9 mouse cellular contexts compared by ENCODE assay signal in genomic region chr5:53266181-53266580, GRCm38 (mm10). TPM values are rescaled to one million over a fixed set of nuclear protein-coding genes. Genes with fewer than 3 reads are reported as not detected.
DNase-seq lines count a peak whose midpoint lies in the region; ATAC-seq and TF ChIP-seq lines count a peak whose summit lies in the region.
"Had no signal": no experiment of that assay in that cellular context is flagged by ENCODE, and none has a peak within 500 bp of the region (broad histone marks: within the 10 kb centered on the region; RNA-seq: fewer than 3 reads in every experiment).

No protein-coding gene starts in this region.

- H3K36me3 ChIP-seq in forebrain, embryonic 13.5 days (ENCODE audit: poor library complexity, severe bottlenecking) = no peaks in the 10 kb centered on the region
- H3K36me3 ChIP-seq in forebrain, postnatal 0 days (ENCODE audit: insufficient read depth) = no peaks in the 10 kb centered on the region
- peaks cover 22% of the 10 kb centered on the region for H3K36me3 ChIP-seq in E14TG2a.4 (ENCODE audit: insufficient read depth, low read length)
- no peaks in the 10 kb centered on the region; the same call in 1 of the 2 replicates for H3K36me3 ChIP-seq in liver, postnatal 0 days (replicated peaks; ENCODE audit: insufficient read depth, low read length)

- TF ChIP-seq EP300 in liver, postnatal 0 days (IDR thresholded peaks at IDR 0.05; ENCODE audit: low read depth) = no peak

- H3K4me2 ChIP-seq in forebrain, embryonic 13.5 days = peak overlapping the region; percentile 69; the same call in 1 of the 2 replicates
- H3K4me2 ChIP-seq in forebrain, postnatal 0 days (ENCODE audit: low read depth) = no peak overlapping the region
- H3K4me2 ChIP-seq in liver, postnatal 0 days (ENCODE audit: low read depth, low read length) = peak overlapping the region; percentile 77; the same call in 1 of the 2 replicates

- no peak for TF ChIP-seq CTCF in forebrain, postnatal 0 days (IDR thresholded peaks at IDR 0.05; ENCODE audit: low read depth)
- no peak for TF ChIP-seq CTCF in E14TG2a.4 (conservative IDR thresholded peaks at IDR 0.05; ENCODE audit: low read length)
- no peak for TF ChIP-seq CTCF in liver, postnatal 0 days (IDR thresholded peaks at IDR 0.05; ENCODE audit: low read depth)

- no peaks in the 10 kb centered on the region for H3K9me3 ChIP-seq in forebrain, embryonic 13.5 days (replicated peaks)
- no peaks in the 10 kb centered on the region for H3K9me3 ChIP-seq in forebrain, postnatal 0 days (ENCODE audit: low read length)
- peaks cover 3% of the 10 kb centered on the region; the same call in 1 of the 2 replicates for H3K9me3 ChIP-seq in E14TG2a.4 (ENCODE audit: low read length)
- H3K9me3 ChIP-seq in liver, postnatal 0 days (ENCODE audit: low read length) = no peaks in the 10 kb centered on the region

- no peak overlapping the region for H3K4me3 ChIP-seq in forebrain, embryonic 13.5 days
- H3K4me3 ChIP-seq in forebrain, postnatal 0 days (ENCODE audit: low read depth, low read length) = no peak overlapping the region
- peak overlapping the region; percentile 85 for H3K4me3 ChIP-seq in E14TG2a.4 (replicated peaks; ENCODE audit: low read length)
- no peak overlapping the region; the same call in 1 of the 2 replicates for H3K4me3 ChIP-seq in liver, postnatal 0 days (ENCODE audit: low read depth, low read length)

- H3K9ac ChIP-seq in forebrain, embryonic 13.5 days = no peak overlapping the region
- no peak overlapping the region for H3K9ac ChIP-seq in forebrain, postnatal 0 days
- H3K9ac ChIP-seq in liver, postnatal 0 days (replicated peaks) = no peak overlapping the region

- H3K27me3 ChIP-seq in forebrain, embryonic 13.5 days = no peaks in the 10 kb centered on the region
- no peaks in the 10 kb centered on the region for H3K27me3 ChIP-seq in forebrain, postnatal 0 days (ENCODE audit: insufficient read depth, low read length)
- H3K27me3 ChIP-seq in E14TG2a.4 (ENCODE audit: insufficient read depth, low read length) = peaks cover 6% of the 10 kb centered on the region; the same call in 1 of the 2 replicates
- no peaks in the 10 kb centered on the region for H3K27me3 ChIP-seq in liver, postnatal 0 days (ENCODE audit: insufficient read depth, low read length)

- peaks cover 15% of the 10 kb centered on the region; the same call in 1 of the 2 replicates for H3K4me1 ChIP-seq in forebrain, embryonic 13.5 days
- H3K4me1 ChIP-seq in forebrain, postnatal 0 days (ENCODE audit: insufficient read depth) = peaks cover 6% of the 10 kb centered on the region; the same call in 1 of the 2 replicates
- peaks cover 26% of the 10 kb centered on the region for H3K4me1 ChIP-seq in E14TG2a.4 (replicated peaks; ENCODE audit: low read depth, low read length)
- H3K4me1 ChIP-seq in liver, postnatal 0 days (ENCODE audit: insufficient read depth) = peaks cover 16% of the 10 kb centered on the region

- H3K27ac ChIP-seq in forebrain, embryonic 13.5 days = no peak overlapping the region
- no peak overlapping the region for H3K27ac ChIP-seq in forebrain, postnatal 0 days (ENCODE audit: low read depth, low read length)
- H3K27ac ChIP-seq in liver, postnatal 0 days (ENCODE audit: low read depth) = no peak overlapping the region
- H3K27ac ChIP-seq: macrophage had no signal

- DNase-seq in forebrain, postnatal 0 days = no peak
- DNase-seq in gastrocnemius, postnatal 25 days = peak; percentile 69
- DNase-seq in liver, postnatal 0 days = no peak
- no peak for DNase-seq in MN1 (ENCODE audit: low spot score)
- no peak for DNase-seq in urinary bladder, postnatal 14 days (ENCODE audit: low spot score)
- no peak for DNase-seq in frontal cortex, postnatal 10 days (ENCODE audit: low spot score in 2 of 2)

- 84% methylated on average over 4 of the region's 4 CpGs for WGBS in forebrain, embryonic 13.5 days
- 84% methylated on average over 4 of the region's 4 CpGs for WGBS in forebrain, postnatal 0 days
- WGBS in liver, postnatal 0 days (ENCODE audit: insufficient replicate concordance) = 88% methylated on average over 4 of the region's 4 CpGs

- no peak for ATAC-seq in forebrain, embryonic 13.5 days
- no peak for ATAC-seq in forebrain, postnatal 0 days
- no peak for ATAC-seq in liver, postnatal 0 days

RNA-seq across cellular contexts. Expression of gene Smim20, which starts 0.7 kb away (rescaled TPM):
- polyA plus RNA-seq in forebrain, embryonic 13.5 days (2015; fragmentation: Nextera tagmentation; extraction: Ambion mirVana) = 64.8 and 70.7 TPM in 2 replicates
- 45.0 and 53.1 TPM in 2 replicates for total RNA-seq in forebrain, postnatal 0 days (2014; rRNA removed)
- polyA plus RNA-seq in forebrain, postnatal 0 days (2015; fragmentation: Nextera tagmentation; extraction: Ambion mirVana) = 75.2 and 82.4 TPM in 2 replicates
- 10 to 100 TPM; 60.7 to 61.1 TPM for total RNA-seq in gastrocnemius, postnatal 25 days (2021)
- polyA plus RNA-seq in liver, postnatal 0 days (2015; fragmentation: Nextera tagmentation; extraction: Ambion mirVana) = 65.1 and 65.9 TPM in 2 replicates

RNA-seq across cellular contexts. Expression of gene Sel1l3, which starts 52.5 kb away (rescaled TPM):
- polyA plus RNA-seq in forebrain, embryonic 13.5 days (2015; fragmentation: Nextera tagmentation; extraction: Ambion mirVana) = 7.0 and 8.5 TPM in 2 replicates
- total RNA-seq in forebrain, postnatal 0 days (2014; rRNA removed) = 28.7 and 28.8 TPM in 2 replicates
- 5.7 and 6.2 TPM in 2 replicates for polyA plus RNA-seq in forebrain, postnatal 0 days (2015; fragmentation: Nextera tagmentation; extraction: Ambion mirVana)
- total RNA-seq in gastrocnemius, postnatal 25 days (2021) = 10 to 100 TPM; 71.7 to 90.2 TPM
- 0.84 and 0.93 TPM in 2 replicates for polyA plus RNA-seq in liver, postnatal 0 days (2015; fragmentation: Nextera tagmentation; extraction: Ambion mirVana)
